Mouse (Mus musculus) ES-CJ7 (cell line): ENCODE measurements at regions not wholly inside any gene's neighbourhood (a gene's known extent, or its start where the extent isn't known, plus 50 kb on each side); places are given as distances from the start of the nearest gene placed in this dataset.

Experiments used
- DNase-seq: peaks from one replicate; pipeline ENCODE4 v3.0.0; 2011; ENCODE audit warnings: low read depth, low spot score

DNA sequence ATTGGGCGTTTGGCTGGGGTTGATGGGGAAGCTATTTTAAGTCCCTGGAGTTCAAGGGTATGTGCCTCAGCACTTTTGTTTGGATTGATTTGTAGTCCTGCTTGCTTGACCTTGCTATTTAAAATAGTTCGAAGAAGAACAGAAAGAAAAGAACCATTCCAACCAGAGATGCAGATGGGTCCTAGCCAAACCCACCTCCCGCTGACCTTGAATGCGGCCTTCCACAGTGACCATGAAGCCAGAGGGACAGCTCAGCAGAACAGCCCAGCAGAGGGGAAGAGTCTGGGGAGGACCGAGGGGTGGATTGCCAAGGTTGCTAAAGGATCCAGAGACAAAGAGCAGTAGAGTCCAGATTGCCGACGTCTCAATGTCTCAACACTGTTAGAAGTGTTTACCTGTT is 76.6 kb upstream of the Zfp618 start:
- DNase-seq: no peak

DNA sequence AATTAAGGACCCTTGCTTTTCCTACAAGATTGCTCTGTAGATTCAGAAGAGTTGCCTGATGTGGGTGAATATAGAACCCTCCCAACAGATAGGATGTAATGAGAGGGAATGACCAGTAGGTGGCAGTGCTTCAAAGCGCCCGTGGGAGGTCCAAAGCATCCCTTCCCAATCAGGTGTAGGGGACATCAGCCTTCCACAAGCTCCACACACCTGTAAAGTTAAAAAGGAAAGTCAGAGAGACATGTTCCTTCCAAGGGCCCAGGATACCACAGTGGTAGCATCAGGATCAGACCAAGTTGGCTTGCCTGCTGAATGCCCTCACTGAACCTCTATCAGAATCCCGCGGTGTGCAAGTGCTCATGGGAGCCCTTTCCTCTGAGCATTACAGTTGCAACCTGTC is 75.7 kb upstream of the Zfp618 start:
- DNase-seq: peak; percentile 63

GRCm38 (mm10) chr4:62890588-62891580 is 74.5 kb upstream of the Zfp618 start:
- DNase-seq: peak; percentile 79

- DNase-seq: no peak
Observed at GRCm38 (mm10) chr4:62912891-62913290, 52.5 kb upstream of the Zfp618 start.
